Comparison of ENCODE assay signal across 26 mouse cellular contexts in the genomic region with DNA sequence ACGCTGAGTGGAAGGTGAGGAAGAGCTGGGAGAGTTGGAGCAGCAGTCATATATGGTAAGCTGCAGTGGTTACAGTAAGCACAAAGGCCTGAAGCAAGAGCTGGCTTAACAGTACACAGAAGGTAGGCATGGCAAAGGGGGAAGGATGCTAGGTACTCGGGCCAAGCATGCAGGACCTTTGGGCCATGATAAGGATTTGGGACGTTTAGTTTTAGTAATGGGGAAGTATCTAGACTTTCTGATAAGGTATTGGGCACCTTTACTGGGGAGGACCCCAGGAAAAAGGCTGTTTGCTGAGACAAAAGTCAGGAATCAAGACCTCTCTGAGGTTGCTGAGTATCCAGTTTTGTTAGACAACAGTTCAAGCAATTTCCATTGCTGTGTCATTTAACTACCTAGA.
"Had no signal": no experiment of that assay in that cellular context is flagged by ENCODE, and none has a peak within 500 bp of the region (broad histone marks: within the 10 kb centered on the region; RNA-seq: fewer than 3 reads in every experiment).

No protein-coding gene starts in this region.

- DNase-seq: cerebellum, adult 8-10 months; cerebellum, adult 9-10 months; cerebellum, adult 9-11 months; cerebellum, postnatal 10 days; cerebellum, postnatal 14 days; cerebellum, postnatal 25 days; cerebellum, postnatal 36 days; embryo, embryonic 11 days; forebrain, postnatal 0 days; gastrocnemius, adult 2 months; gastrocnemius, postnatal 10 days; gastrocnemius, postnatal 14 days; gastrocnemius, postnatal 25 days; gastrocnemius, postnatal 36 days; heart, adult 18-20 months; heart, adult 2 months had no signal

- H3K4me1 ChIP-seq: embryonic facial prominence, embryonic 13.5 days had no signal

- ATAC-seq: forebrain, embryonic 13.5 days; forebrain, embryonic 15.5 days; forebrain, embryonic 16.5 days; forebrain, postnatal 0 days had no signal

- H3K27me3 ChIP-seq: embryonic facial prominence, embryonic 12.5 days; forebrain, embryonic 13.5 days; forebrain, embryonic 15.5 days had no signal

- H3K4me2 ChIP-seq: embryonic facial prominence, embryonic 12.5 days; embryonic facial prominence, embryonic 13.5 days; embryonic facial prominence, embryonic 15.5 days; forebrain, embryonic 12.5 days; forebrain, embryonic 13.5 days; forebrain, embryonic 15.5 days had no signal

- H3K27ac ChIP-seq: embryonic facial prominence, embryonic 10.5 days; embryonic facial prominence, embryonic 12.5 days; embryonic facial prominence, embryonic 13.5 days; embryonic facial prominence, embryonic 15.5 days; forebrain, embryonic 10.5 days; forebrain, embryonic 12.5 days; forebrain, embryonic 13.5 days; forebrain, embryonic 15.5 days; gastrocnemius, adult 2 months; heart, adult 2 months had no signal

- H3K4me3 ChIP-seq: embryonic facial prominence, embryonic 10.5 days; embryonic facial prominence, embryonic 12.5 days; embryonic facial prominence, embryonic 13.5 days; embryonic facial prominence, embryonic 15.5 days; erythroblast, embryonic 14.5 days; forebrain, embryonic 10.5 days; forebrain, embryonic 12.5 days; forebrain, embryonic 13.5 days; forebrain, embryonic 15.5 days; gastrocnemius, adult 2 months; heart, adult 2 months had no signal

- H3K36me3 ChIP-seq: embryonic facial prominence, embryonic 10.5 days; embryonic facial prominence, embryonic 12.5 days; embryonic facial prominence, embryonic 13.5 days; embryonic facial prominence, embryonic 15.5 days; forebrain, embryonic 10.5 days; forebrain, embryonic 12.5 days; forebrain, embryonic 15.5 days had no signal

- H3K9me3 ChIP-seq: embryonic facial prominence, embryonic 10.5 days; embryonic facial prominence, embryonic 12.5 days; embryonic facial prominence, embryonic 13.5 days; embryonic facial prominence, embryonic 15.5 days; forebrain, embryonic 10.5 days; forebrain, embryonic 12.5 days; forebrain, embryonic 13.5 days; forebrain, embryonic 15.5 days had no signal

- H3K9ac ChIP-seq: embryonic facial prominence, embryonic 12.5 days; embryonic facial prominence, embryonic 13.5 days; embryonic facial prominence, embryonic 15.5 days; forebrain, embryonic 12.5 days; forebrain, embryonic 13.5 days; forebrain, embryonic 15.5 days; forebrain, postnatal 0 days had no signal
